Mouse (Mus musculus) frontal cortex, adult 2 months (tissue): ENCODE data around the gene Apbb2. TPM values are rescaled to one million over a fixed set of nuclear protein-coding genes. Genes with fewer than 3 reads are reported as not detected.
A peak's percentile ranks its signal among the peaks of the same experiment; 100 is the strongest.

Source experiments
- DNase-seq, 2 experiments: peaks; one replicate each; pipeline ENCODE4 v3.0.0; 2022; ENCODE audit warnings: low spot score in 1 of 2; ENCODE audit errors: extremely low spot score in 1 of 2
- polyA plus RNA-seq: library from polyadenylated mRNA; depleted of rRNA; stranded (reverse); fragments of >200 nt; gene quantifications from 2 replicates; pipeline ENCODE4 v1.2.3, GENCODE M21; 2012

Gene Apbb2
- polyA plus RNA-seq, 1 experiment: 20.8 TPM

- DNase-seq: no peak
Observed at GRCm38 (mm10) chr5:66603746-66604145, 14.8 kb downstream of the Apbb2 start.

GRCm38 (mm10) chr5:66603223-66603622 lies 15.4 kb downstream of the Apbb2 start:
- DNase-seq: no peak

DNA sequence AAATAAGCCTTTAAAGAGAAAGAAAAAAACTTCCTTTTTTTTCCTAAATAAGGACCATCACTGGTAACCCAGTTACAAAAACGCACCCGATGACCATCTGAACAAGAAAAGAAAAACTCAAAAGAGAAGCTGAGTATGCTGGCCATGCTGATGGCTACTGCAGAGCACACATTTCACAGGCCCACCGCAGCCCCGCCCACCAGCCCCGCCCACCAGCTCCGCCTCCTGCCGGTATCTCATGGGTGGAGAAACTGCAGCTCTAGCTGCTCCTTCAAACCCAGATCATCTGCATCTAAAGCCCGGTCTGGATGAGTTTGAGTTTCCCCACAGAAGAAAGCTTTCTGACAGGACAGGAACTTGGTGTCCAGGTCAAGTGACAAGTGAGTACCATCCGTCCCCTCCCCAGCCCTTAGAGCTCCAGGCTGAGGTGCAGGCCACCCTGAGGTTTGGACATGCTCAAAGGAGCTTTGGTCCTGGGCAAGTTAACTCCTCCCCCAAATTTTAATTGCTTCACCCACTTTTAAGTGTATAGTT lies 16.2 kb downstream of the Apbb2 start:
- no peak for DNase-seq

DNA sequence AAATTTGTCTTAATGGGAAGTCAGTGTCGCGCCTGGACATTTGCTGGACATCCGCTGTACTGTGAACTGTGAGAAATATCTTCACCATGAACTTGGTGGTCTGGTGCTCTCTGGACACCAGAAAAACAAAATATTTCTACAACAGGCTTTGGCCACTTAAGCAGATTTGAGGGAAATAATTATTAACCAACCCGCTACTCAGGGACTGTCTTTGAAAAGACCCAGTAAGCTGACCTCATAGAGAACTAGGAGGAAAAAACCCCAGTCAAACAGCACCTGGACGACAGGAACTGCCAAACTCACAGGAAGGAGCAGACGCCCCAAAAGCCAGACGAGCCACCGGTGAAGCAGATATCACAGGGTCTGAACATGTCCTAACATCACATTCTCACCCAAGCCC lies 18.2 kb downstream of the Apbb2 start:
- DNase-seq: no peak

DNA sequence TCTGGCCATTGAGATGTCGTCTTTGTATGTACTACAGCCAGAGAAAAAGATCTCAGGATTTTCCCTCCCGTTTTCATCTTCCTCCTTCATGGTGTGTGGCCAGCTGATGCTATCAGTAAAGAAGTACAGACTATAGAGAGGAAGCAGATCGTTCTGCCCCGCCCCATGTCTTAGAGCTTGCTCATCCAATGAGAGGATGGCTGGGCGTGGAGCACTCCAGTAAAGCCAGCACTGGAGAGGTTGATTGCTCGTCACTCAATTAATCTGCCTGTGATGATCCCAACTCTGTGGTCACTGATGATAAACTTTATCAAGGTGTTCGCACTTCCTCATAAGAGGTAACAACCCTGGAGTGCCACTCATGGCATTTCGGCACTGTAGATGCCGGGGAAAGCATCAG lies 18.7 kb downstream of the Apbb2 start:
- no peak for DNase-seq

DNA sequence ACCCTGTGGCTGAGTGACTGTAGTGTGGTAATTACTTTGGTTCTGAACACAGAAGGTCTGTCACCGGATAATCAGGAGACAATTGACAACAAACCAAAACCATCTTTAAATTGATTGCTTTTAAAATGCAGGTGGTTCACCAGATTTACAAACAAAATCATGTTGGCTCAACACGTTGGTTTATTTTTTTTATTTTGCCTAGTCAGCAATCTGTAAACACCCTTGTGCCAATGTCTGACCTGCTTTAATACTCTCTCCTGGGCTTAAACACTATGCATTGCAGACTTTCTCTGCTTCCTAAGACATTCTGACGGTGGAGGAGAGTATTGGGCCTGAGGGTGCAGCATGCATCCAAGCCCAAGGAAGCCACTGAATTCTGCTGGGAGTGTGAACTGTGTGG lies 22.3 kb downstream of the Apbb2 start:
- DNase-seq: no peak

DNA sequence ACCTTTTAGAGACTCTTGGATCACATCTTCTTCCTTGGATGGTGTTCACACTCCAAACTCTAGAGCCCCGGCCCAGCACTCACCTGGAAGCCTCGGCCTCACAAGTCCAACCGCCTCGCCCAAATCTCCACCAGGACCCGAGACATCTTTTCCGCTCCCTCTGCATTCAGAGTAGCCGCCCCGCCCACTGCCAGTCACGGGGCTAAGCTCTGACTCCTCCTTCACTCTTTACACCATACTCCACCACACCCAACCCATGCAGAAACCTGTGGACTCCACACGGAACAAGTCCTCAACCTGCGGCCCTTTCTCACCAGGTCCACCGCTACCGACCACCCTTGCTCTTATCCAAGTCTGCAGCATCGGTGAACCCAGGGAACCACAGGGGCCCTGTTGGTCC lies 23.7 kb downstream of the Apbb2 start:
- no peak for DNase-seq

DNA sequence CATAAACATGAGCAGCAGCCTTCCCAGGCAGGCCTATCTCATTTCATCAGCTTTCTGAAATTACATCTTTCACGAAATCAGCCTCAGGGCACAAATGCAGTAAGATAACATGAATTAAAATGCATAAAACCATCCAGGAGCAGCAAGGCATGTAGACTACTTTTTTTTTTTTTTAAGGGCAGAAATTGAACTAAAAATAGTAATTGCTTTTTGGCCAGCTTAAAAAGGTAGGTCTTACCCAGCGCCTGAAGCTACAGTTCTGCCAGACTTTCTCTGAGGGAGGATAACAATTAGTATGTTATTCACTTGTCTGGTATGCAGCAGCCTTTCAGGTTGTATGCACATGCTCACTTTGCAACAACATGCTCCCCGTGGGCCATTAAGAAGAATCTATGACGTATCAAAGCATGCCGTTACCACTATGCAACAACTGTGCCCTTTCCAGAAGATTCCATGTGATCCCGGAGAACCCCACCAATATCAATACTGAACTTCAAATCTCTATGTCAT lies 32.3 kb downstream of the Apbb2 start:
- DNase-seq: no peak

- DNase-seq: no peak
Observed at GRCm38 (mm10) chr5:66583019-66583406, 35.6 kb downstream of the Apbb2 start.

DNA sequence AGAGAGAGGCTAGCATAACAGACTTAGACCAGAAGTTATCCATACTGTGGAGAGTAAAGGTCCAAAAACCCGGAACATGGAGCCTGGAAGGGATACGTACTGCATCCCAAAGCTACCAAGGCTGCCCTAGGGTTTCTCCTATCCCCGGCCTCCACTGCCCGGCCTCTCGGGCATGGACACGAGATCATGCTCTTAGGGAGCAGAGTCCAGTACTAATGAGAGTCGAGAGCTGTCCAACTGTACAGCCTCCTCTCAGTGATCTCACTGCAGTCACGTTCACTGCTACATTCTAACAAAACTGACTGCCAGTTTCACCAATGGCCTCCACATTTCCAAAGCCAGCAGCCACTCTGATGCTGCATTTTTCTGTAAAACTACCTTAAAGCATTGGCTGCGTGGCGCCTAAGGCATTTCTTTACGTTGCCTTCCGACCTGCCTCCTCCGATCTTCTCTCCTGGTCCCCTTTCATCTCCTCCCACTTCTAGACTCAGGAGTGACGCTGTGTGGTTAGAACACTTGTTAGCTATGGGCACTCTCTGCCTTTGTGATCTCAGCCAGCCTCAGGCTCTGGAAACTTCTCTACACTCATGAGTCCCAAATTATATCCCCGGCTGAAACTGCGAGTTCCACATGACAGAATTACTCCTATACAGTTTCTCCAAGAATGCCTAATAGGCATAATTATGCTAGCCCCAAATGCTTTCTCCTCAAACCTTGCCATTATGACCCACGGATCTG lies 36.1 kb downstream of the Apbb2 start:
- DNase-seq: no peak

DNA sequence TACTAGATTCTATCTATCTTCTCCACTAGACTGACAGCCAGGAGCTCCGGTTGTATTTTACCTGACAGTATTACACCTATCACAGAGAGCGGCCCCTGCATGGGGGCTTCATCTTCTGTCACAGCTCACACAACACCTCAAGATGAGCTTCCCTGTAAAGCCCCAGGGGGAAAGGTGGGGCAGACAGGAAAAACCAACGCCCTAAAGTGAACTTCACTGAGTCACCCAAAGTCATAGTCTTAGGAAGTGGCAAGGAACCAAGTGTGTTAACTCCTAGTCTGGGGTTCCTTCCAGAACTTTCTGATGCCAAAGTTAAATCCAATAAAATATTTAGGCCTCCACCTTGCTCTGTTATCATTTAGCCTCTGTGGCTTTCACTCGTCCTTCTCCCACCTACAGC lies 39.5 kb downstream of the Apbb2 start:
- DNase-seq: no peak

- peak in 1 of 2 experiments; percentile 57 for DNase-seq
Observed at GRCm38 (mm10) chr5:66576299-66576698, 42.3 kb downstream of the Apbb2 start.

DNA sequence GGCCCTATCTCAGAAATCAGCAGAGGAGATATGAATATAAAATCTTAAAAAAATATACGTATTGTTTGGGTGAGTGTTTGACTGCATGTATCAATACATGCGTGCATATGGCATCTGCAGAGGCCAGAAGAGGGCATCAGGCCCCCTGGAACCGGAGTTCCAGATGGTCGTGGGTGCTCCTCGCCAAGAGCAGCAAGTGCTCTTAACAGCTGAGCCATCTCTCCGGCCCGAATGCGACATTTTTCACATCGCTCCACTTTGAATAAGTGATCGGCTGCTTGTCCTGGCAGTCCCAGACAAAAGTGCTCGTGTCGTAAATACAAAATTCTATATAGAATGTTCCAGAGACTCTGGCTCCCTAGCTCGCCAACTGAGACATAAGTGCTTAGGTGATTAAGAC lies 43.4 kb downstream of the Apbb2 start:
- no peak for DNase-seq

DNA sequence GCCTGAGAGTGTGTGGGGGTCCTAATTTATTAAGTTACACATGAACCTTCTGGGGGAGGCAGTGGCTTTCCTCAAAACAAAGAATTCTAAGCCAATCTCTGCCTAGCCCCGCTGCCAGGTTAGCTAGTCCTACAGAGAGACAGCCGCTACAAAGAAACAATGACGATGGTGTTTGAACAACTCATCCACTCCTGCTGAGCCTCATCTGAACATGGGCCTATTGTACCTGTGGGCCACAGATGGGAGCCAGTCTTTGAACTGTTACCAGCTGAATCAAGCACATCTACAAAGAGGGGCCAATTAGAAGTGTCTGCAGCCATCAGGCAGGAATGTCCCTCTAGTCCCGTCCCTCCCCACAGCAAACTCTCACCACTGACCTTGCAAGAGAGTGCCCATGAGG lies 45.3 kb downstream of the Apbb2 start:
- no peak for DNase-seq

GRCm38 (mm10) chr5:66572086-66572855 lies 46.3 kb downstream of the Apbb2 start:
- no peak for DNase-seq

DNA sequence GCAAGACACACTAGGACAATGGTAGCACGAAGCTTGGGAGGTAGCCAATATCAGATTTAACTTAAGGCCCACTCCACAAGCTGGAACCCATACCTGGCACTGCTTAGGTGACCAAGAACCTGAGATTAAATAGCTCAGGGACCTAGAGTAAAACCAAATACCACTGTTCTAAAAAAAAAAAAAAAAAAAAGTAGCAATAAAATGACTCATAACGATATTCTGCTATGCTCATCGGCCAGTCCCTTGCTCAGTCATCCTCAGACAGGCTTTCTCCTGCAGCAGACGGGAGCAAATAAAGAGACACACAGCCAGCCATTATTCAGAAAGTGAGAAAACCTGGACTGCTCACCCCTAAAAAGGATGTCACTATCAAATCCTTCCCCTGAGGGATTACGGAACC lies 47.9 kb downstream of the Apbb2 start:
- no peak for DNase-seq

DNA sequence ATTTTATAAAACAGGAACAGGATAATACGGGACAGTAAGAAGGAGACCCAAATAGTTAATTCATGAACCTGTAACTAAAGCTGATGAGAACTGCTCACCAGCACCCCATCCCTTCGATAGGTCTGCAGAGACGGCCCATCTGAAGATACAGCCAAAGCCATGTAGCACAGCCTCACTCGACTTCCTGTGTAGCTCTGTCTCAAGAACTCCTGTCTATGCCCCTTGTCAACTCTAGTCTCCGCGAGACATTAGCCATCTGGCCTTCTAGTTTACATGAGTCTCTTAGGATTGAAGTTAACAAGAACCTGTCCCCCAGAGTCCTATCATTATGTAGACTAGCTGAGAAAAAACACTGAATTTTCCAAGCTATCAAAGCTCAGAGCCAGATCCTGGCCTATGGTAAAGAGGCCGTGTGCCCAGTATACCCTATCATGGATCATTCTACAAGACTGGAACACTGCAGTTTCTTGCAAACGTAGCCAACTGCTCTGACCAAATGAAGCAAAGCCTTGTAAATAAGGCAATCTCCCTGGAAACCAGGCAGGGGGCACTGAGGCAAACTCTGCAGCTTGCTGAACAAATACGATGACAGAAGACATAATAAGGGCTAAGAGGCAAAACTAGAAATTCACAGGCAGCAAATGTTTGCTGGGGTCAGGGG lies 49.3 kb downstream of the Apbb2 start:
- no peak for DNase-seq

DNA sequence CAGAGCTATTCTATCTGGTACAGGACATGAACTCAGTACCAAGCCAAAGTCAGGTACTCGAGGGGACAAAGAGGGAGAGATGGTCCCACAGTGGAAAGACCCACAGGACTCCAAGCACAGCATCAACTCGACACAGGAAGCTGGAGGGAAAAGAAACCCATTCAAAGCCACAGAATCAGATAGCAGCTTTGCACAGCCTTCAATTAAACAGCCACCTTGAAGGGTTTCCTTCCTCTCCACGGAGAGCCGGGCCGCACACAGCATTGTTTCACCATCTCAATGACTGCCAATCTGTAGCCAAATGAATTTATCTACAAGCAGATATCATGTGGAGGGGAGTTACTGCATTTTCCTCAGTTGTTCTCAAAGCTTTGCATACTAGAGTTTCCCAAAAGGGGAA lies 50.6 kb downstream of the Apbb2 start:
- DNase-seq: no peak

DNA sequence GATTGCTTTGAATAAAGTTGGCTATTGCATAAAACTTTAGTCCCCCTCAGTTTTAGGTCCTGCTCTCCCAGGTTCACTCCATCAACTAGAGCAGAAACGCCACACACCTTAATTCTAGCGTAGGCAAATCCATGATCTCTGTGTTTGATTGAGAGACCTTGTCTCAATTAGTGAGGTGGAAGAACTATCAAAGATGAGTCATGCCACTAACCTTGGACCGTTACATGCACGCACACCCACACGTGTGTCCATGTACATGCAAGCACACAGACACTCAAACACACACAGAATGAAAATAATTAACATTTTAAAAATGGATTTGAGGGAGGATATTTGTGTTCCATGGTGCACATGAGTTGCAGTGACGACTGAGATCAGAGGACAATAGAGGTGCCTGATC lies 51.2 kb downstream of the Apbb2 start:
- DNase-seq: no peak

GRCm38 (mm10) chr5:66559591-66560175 lies 58.9 kb downstream of the Apbb2 start:
- DNase-seq: peak in 1 of 2 experiments; percentile 34

DNA sequence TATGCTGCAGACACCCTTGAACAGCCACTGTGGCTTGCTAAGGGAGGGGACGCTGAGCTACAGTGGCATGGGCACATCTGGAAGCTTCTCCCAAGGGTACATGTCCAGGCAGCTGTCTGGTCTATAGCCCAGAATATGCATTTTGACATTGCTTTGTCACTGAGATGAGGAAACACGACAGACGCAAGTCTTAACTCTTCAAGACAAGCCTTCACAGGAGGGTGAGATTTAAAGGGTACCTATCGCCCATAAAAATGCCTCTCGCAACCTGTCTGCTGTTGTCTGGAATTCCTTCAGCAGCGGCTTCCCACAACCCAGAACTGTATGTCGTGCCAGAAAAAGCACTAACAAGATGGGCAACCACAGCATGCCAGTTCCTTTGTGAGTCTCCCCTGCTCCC lies 60.5 kb downstream of the Apbb2 start:
- no peak for DNase-seq
